ENCODE assay signal across 20 mouse cellular contexts in the genomic region with DNA sequence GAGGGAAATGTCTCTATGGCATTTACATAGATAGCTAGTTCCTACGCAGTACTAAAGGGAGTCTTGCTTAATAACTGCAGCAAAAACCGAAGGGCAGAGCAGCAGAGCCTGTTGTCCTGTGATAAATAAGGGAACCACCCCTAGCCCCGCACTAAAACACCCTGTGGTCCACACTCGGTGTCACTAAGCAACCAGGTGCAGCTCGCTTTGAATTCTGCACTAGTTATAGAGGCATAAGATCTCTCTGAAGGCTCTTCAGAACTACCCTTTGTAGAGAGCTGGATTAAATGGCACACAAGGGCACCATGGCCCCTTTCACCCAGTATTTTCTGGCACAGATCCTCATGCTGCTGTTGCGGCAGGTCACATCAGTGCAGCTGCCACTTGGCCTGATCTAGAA. TPM values are rescaled to one million over a fixed set of nuclear protein-coding genes. Genes with fewer than 3 reads are reported as not detected.
DNase-seq lines count a peak whose midpoint lies in the region; ATAC-seq and TF ChIP-seq lines count a peak whose summit lies in the region.
"Had no signal": no experiment of that assay in that cellular context is flagged by ENCODE, and none has a peak within 500 bp of the region (broad histone marks: within the 10 kb centered on the region; RNA-seq: fewer than 3 reads in every experiment).

No protein-coding gene starts in this region.

- H3K36me3 ChIP-seq in hindbrain, embryonic 14.5 days (replicated peaks; ENCODE audit: control insufficient read depth, insufficient read depth): no peaks in the 10 kb centered on the region
- no peaks in the 10 kb centered on the region for H3K36me3 ChIP-seq in hindbrain, postnatal 0 days (ENCODE audit: insufficient read depth, low read length)
- H3K36me3 ChIP-seq in liver, embryonic 14.5 days (replicated peaks; ENCODE audit: control insufficient read depth, insufficient read depth, low read depth): no peaks in the 10 kb centered on the region
- H3K36me3 ChIP-seq: heart, embryonic 15.5 days had no signal

- no peak for TF ChIP-seq CTCF in hindbrain, postnatal 0 days (IDR thresholded peaks at IDR 0.05; ENCODE audit: low read depth)
- TF ChIP-seq CTCF in liver, embryonic 14.5 days (IDR thresholded peaks at IDR 0.05; ENCODE audit: low read depth): no peak

- no peaks in the 10 kb centered on the region for H3K27me3 ChIP-seq in hindbrain, embryonic 14.5 days (ENCODE audit: control insufficient read depth, insufficient read depth, low read length)
- H3K27me3 ChIP-seq in hindbrain, postnatal 0 days (ENCODE audit: insufficient read depth, low read length): no peaks in the 10 kb centered on the region
- no peaks in the 10 kb centered on the region for H3K27me3 ChIP-seq in liver, embryonic 14.5 days (ENCODE audit: control insufficient read depth, insufficient read depth, low read length)
- H3K27me3 ChIP-seq: heart, embryonic 15.5 days had no signal

- H3K9me3 ChIP-seq in hindbrain, embryonic 14.5 days (ENCODE audit: control insufficient read depth, low read length): no peaks in the 10 kb centered on the region
- no peaks in the 10 kb centered on the region for H3K9me3 ChIP-seq in hindbrain, postnatal 0 days (ENCODE audit: low read length)
- H3K9me3 ChIP-seq in liver, embryonic 14.5 days (ENCODE audit: control insufficient read depth, low read length): no peaks in the 10 kb centered on the region
- H3K9me3 ChIP-seq: heart, embryonic 15.5 days had no signal

- 53% methylated on average over 6 of the region's 6 CpGs for WGBS in hindbrain, embryonic 14.5 days
- 54% methylated on average over 6 of the region's 6 CpGs for WGBS in hindbrain, postnatal 0 days
- 35% methylated on average over 6 of the region's 6 CpGs for WGBS in liver, embryonic 14.5 days (ENCODE audit: insufficient replicate concordance)

- intact Hi-C loops in gastrocnemius, postnatal 36 days (cut with DNase I): no loop called here

- H3K4me2 ChIP-seq in hindbrain, embryonic 14.5 days (replicated peaks): no peak overlapping the region
- H3K4me2 ChIP-seq in hindbrain, postnatal 0 days (ENCODE audit: low read depth, low read length): no peak overlapping the region
- no peak overlapping the region for H3K4me2 ChIP-seq in liver, embryonic 14.5 days (ENCODE audit: low read depth)
- H3K4me2 ChIP-seq: heart, embryonic 15.5 days had no signal

- H3K4me3 ChIP-seq in hindbrain, embryonic 14.5 days (replicated peaks; ENCODE audit: low read length): no peak overlapping the region
- no peak overlapping the region for H3K4me3 ChIP-seq in hindbrain, postnatal 0 days (ENCODE audit: low read length)
- H3K4me3 ChIP-seq in liver, embryonic 14.5 days (ENCODE audit: insufficient read depth in 1 of 2, low read depth in 2 of 2, low read length in 2 of 2): no peak overlapping the region
- H3K4me3 ChIP-seq: heart, embryonic 15.5 days; myocyte had no signal

- no peak; the same call in 1 of the 2 replicates for TF ChIP-seq EP300 in liver, embryonic 14.5 days (IDR thresholded peaks at IDR 0.05; ENCODE audit: low read depth)

- H3K4me1 ChIP-seq in hindbrain, embryonic 14.5 days (replicated peaks; ENCODE audit: control insufficient read depth, insufficient read depth, low read length): no peaks in the 10 kb centered on the region
- no peaks in the 10 kb centered on the region for H3K4me1 ChIP-seq in hindbrain, postnatal 0 days (ENCODE audit: insufficient read depth, low read length)
- peaks cover 0 to 7% of the 10 kb centered on the region in 2 experiments; a peak in 2 of 4 replicates for H3K4me1 ChIP-seq in liver, embryonic 14.5 days (replicated peaks; ENCODE audit: control insufficient read depth in 2 of 2, insufficient read depth in 2 of 2, low read length in 1 of 2)
- H3K4me1 ChIP-seq: heart, embryonic 15.5 days had no signal

- DNase-seq in hindbrain, embryonic 14.5 days (ENCODE audit: low spot score): no peak
- DNase-seq in hindbrain, postnatal 0 days (ENCODE audit: low spot score): no peak
- DNase-seq in adrenal gland, postnatal 10 days: peak; percentile 62
- peak; percentile 34 to 44 for DNase-seq in adrenal gland, postnatal 36 days
- DNase-seq in liver, embryonic 14.5 days (ENCODE audit: low read depth in 3 of 3, low spot score in 3 of 3): no peak
- DNase-seq in cerebellum, postnatal 14 days: no peak
- DNase-seq in gastrocnemius, postnatal 36 days: no peak
- DNase-seq in retina, embryonic 14.5 days (ENCODE audit: low spot score): no peak
- DNase-seq: cerebellum, adult 2 months; heart, adult 11 months; kidney, adult 18-20 months; kidney, postnatal 14 days; lung, adult 18-20 months; lung, postnatal 4 days; thymus, postnatal 4 days had no signal

- H3K27ac ChIP-seq in hindbrain, embryonic 14.5 days: peak overlapping the region; percentile 3; the same call in 1 of the 2 replicates
- no peak overlapping the region for H3K27ac ChIP-seq in hindbrain, postnatal 0 days
- no peak overlapping the region for H3K27ac ChIP-seq in liver, embryonic 14.5 days
- H3K27ac ChIP-seq: heart, embryonic 15.5 days had no signal

- no peak for ATAC-seq in hindbrain, embryonic 14.5 days (ENCODE audit: low FRiP score)
- no peak for ATAC-seq in hindbrain, postnatal 0 days
- 0 out of 2 replicates have a peak, but pooled peaks have one; percentile 48 for ATAC-seq in liver, embryonic 14.5 days (ENCODE audit: insufficient read depth)
- ATAC-seq: CD4-positive, CD25-positive, alpha-beta regulatory T cell, adult 4 months; hindbrain, embryonic 16.5 days had no signal

- H3K9ac ChIP-seq in hindbrain, embryonic 14.5 days: no peak overlapping the region
- H3K9ac ChIP-seq in hindbrain, postnatal 0 days (replicated peaks; ENCODE audit: low read length): no peak overlapping the region
- H3K9ac ChIP-seq in liver, embryonic 14.5 days (replicated peaks): no peak overlapping the region
- H3K9ac ChIP-seq: heart, embryonic 15.5 days had no signal

RNA-seq across cellular contexts. Expression of gene Svip, which starts 30.6 kb away (rescaled TPM):
- 23.2 and 26.0 TPM in 2 replicates for polyA plus RNA-seq in hindbrain, embryonic 14.5 days (2014; fragmentation: Nextera tagmentation; extraction: Ambion mirVana)
- 11.4 and 15.0 TPM in 2 replicates for total RNA-seq in hindbrain, postnatal 0 days (2014; rRNA removed)
- polyA plus RNA-seq in hindbrain, postnatal 0 days (2015; fragmentation: Nextera tagmentation; extraction: Ambion mirVana): 18.3 and 20.3 TPM in 2 replicates
- total RNA-seq in adrenal gland, postnatal 10 days (2021): 10 to 100 TPM; 11.4 to 13.0 TPM
- 10 to 100 TPM; 20.3 to 26.0 TPM for total RNA-seq in adrenal gland, postnatal 36 days (2021)
- polyA plus RNA-seq in liver, embryonic 14.5 days (2012; rRNA removed): 7.8 and 12.4 TPM in 2 replicates
- 23.6 and 27.6 TPM in 2 replicates for polyA plus RNA-seq in liver, embryonic 14.5 days (2014; fragmentation: Nextera tagmentation; extraction: Ambion mirVana)
- 10 to 100 TPM; 13.8 to 17.7 TPM for total RNA-seq in gastrocnemius, postnatal 36 days (2021)

RNA-seq across cellular contexts. Expression of gene 1700015G11Rik, which starts 40.3 kb away (rescaled TPM):
- not detected in 2 replicates for polyA plus RNA-seq in hindbrain, embryonic 14.5 days (2014; fragmentation: Nextera tagmentation; extraction: Ambion mirVana)
- total RNA-seq in hindbrain, postnatal 0 days (2014; rRNA removed): not detected in 2 replicates
- polyA plus RNA-seq in hindbrain, postnatal 0 days (2015; fragmentation: Nextera tagmentation; extraction: Ambion mirVana): not detected in 2 replicates
- not detected for total RNA-seq in adrenal gland, postnatal 10 days (2021)
- total RNA-seq in adrenal gland, postnatal 36 days (2021): not detected
- polyA plus RNA-seq in liver, embryonic 14.5 days (2012; rRNA removed): not detected in 2 replicates
- not detected in 2 replicates for polyA plus RNA-seq in liver, embryonic 14.5 days (2014; fragmentation: Nextera tagmentation; extraction: Ambion mirVana)
- total RNA-seq in gastrocnemius, postnatal 36 days (2021): not detected
- total RNA-seq: MEL had no signal
- polyA plus RNA-seq: CD4-positive, CD25-positive, alpha-beta regulatory T cell, adult 4 months; cerebellum, adult 2 months; heart, embryonic 15.5 days; hindbrain, embryonic 16.5 days; myocyte had no signal

Comparison
In these comparisons a context has a peak if more than half of its experiments do, and no peak if none do; other contexts are left out.
1. DNase-seq: peak in adrenal gland, postnatal 10 days (single experiment) and adrenal gland, postnatal 36 days (2 of 2); none in hindbrain, embryonic 14.5 days (single experiment), hindbrain, postnatal 0 days (single experiment), liver, embryonic 14.5 days (0 of 3), cerebellum, postnatal 14 days (0 of 2), gastrocnemius, postnatal 36 days (0 of 2) and retina, embryonic 14.5 days (single experiment).